Mouse (Mus musculus) kidney, adult 2 months (tissue): ENCODE results near the gene Il1rapl1.
"Not testable (repeated sequence)": the region's sequence is repeated elsewhere in the genome, so short reads cannot be mapped to it uniquely, and the experiment has no call there.

Source experiments
- CTCF ChIP-seq: fragments of 200-500 bp; conservative IDR thresholded peaks from 2 replicates; pipeline ENCODE4 v1.5.1; 2011; ENCODE audit warnings: low read depth, mild to moderate bottlenecking, control low read depth, low read length, moderate library complexity, mixed read lengths; ENCODE audit not compliant: insufficient read depth, insufficient read length
- POLR2A ChIP-seq: fragments of 200-500 bp; IDR thresholded peaks from one replicate; pipeline ENCODE4 v1.6.1; 2011; ENCODE audit warnings: low read depth, low read length, control low read depth

DNA sequence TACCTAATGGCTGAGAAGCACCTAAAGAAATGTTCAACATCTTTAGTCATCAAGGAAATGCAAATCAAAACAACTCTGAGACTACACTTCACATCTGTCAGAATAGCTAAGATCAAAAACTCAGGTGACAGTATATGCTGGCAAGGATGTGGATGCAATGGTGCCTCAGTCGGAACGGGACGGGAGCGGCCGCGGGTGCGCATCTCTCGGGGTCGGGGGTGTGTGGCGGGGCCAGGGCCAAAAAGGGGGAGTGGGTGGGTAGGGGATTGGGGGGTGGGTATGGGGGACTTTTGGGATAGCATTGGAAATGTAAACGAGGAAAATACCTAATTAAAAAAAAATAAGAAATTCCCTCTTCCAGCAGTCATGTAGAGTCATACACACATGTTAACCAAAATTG, 877.3 kb downstream of the Il1rapl1 start:
- TF ChIP-seq POLR2A, CTCF: not testable (repeated sequence)
